Mouse (Mus musculus): Measurements from ENCODE around the gene Dpp8.
A peak's percentile ranks its signal among the peaks of the same experiment; 100 is the strongest.

Dpp8 gene

DNA sequence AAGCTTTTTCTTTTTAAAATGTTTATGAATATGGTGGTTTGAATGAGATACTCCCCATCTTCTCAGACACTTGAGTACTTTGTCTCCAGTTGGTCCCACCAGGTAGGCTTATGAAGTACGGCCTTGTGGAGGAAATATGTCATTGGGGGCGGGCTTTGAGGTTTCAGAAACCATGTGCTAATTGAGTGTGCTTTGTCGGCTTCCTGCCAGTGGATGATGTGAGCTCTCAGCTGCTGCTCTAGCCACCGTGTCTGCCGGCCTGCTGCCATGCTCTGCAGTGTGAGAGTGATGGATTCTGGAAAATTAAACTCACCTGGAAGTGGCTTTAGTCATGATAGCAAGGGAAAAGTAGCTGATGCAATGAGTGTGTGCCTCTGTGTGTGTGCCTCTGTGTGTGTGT, 55.3 kb downstream of the Dpp8 start:
- DNase-seq = no peak

DNA sequence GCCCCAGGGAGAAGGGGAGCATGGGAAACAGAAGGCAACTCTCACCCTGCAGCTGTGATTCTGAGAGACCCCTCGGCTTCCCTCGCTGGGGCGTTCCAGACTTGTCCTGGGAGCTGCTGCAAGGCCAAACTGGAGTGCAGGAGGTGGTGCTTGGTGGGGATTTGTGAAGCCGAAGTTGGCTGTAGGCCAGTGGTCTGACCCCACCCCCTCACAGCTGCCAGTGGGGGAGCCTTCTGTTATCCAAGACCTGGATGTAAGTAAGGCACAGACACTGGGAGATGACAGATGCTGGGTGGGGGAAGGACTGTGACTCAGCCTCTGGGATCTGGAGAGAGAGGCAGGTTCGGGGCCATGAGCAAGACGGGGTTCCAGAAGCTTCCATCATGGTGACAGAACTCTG, 62.0 kb downstream of the Dpp8 start:
- DNase-seq = no peak

- peak; percentile 24 for DNase-seq
These were observed 68.9 kb downstream of the Dpp8 start, which contains the start of gene Igdcc4 for GRCm38 (mm10) chr9:65100991-65101685. Gene Igdcc4 (plus strand): TSS chr9:65101486.

DNA sequence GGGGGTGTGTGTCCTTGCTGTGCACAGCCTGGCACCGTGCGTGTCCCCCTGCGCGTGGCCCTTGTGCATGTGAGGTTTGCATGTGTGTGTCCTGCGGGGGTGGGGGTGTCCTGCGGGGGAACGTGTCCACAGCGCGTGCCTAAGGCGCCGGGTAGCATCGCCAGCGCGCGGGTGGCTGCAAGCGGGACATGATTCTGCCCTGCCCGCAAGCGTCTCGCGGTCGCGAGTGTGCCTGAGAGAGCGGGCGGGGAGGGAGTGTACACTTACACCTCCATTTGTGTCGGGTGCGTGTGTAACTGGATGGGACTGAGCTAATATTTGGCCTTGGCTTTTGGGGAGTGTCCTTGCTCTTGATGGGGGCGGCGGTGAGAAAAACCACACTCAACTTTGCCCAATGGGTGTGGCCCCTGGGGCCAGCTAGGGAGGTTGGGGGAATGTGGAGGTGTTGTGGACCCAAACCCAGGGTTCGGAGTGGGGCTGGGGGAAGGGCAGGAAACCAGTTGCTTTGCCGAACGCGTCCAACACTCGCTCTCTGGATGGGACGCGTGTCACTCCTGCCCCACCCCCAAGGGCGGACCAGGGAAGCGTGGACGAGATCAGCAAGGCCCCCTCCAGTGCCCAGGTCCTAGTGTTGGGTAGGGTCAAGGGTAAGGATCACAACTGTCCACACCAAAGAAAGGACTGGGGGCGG, 69.6 kb downstream of the Dpp8 start:
- peak; percentile 40 for DNase-seq

DNA sequence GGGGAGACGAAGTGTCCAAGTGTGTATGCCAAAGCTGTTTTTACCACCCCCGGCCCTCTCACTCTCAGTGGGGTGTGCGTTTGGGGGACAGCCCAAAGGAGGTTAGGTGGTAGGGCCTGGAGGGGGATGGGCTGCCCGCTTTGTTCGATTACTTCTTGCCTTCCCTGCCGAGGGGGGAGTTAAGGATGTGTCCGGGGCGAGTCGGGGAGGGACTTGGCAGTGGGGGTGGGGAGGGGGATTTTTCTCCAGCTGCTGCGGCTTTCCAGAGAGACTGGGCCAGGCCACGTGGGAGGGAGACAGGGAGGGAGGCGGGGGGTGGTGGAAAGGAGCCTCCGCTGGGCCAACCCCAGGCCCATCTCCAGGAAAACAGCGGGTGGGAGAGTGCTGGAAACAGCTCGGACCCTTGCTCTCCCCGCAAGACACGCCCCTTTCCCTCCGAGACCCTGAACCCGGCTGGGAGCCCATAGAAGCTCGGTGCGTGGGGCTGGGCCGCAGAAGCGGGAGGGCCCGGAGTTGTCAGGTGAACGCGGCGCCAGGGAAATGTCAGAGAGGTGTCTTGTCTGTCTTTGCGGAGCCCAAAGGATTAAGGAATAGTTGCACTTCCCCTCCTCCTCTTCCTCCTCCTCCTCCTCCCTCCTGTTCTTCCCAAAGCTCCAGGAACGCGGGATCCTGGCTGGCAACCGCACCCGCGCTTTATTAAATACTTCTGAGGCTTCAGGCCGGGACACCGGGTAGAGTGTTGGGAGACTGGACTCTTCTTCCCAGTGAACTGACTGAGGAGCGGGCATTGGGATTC, 70.4 kb downstream of the Dpp8 start:
- peak; percentile 31 for DNase-seq

GRCm38 (mm10) chr9:65103173-65103752, 71.0 kb downstream of the Dpp8 start:
- no peak for DNase-seq

- no peak for DNase-seq
These were observed 74.6 kb downstream of the Dpp8 start for GRCm38 (mm10) chr9:65106821-65107220.

GRCm38 (mm10) chr9:65107893-65108292, 75.7 kb downstream of the Dpp8 start:
- DNase-seq = no peak

GRCm38 (mm10) chr9:65109132-65110072, 77.2 kb downstream of the Dpp8 start:
- peak; percentile 45 for DNase-seq

GRCm38 (mm10) chr9:65111698-65112097, 79.5 kb downstream of the Dpp8 start:
- DNase-seq = no peak

DNA sequence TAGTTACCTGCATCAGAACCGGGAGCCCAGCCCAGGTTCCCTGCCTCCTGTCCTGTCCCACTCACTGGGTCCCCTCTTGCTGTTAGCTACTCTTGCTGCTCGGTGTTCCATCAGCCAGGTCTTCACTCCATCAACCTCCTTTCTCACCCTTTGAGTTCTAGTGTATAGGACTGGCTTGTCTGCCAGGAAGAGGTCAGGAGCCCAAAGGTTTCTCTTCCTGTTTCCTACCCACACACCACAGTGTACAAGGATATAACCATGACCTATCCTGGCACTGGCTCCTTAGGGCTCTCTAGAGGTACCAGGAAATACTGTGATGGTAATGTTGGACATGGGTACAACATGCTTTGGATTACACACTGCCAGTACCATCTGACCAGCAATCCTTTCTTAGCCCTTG, 81.5 kb downstream of the Dpp8 start:
- no peak for DNase-seq

GRCm38 (mm10) chr9:65115891-65116290, 83.7 kb downstream of the Dpp8 start:
- DNase-seq = no peak

DNA sequence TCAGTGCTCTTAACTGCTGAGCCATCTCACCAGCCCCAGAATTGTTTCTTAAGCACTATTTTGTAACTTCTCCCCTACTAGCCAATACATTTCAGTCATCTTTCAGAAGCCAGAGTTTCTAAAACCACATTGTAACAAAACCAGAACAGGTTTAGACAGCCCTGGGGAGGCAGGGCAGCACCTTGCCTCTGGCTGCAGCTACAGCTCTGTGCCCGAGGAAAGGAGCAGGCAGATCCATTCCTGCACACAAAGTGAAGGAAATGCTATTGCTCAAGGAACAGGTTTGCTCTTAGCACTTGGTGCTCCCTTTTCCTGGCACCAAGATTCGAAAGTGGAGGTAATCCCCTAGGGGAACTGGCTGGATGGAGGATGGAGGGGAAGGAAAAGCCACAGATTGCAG, 85.3 kb downstream of the Dpp8 start:
- no peak for DNase-seq

GRCm38 (mm10) chr9:65120935-65121334, 88.7 kb downstream of the Dpp8 start:
- DNase-seq = peak; percentile 42

- DNase-seq = no peak
These were observed 90.3 kb downstream of the Dpp8 start for GRCm38 (mm10) chr9:65122545-65122944.

- DNase-seq = peak; percentile 49
These were observed 91.4 kb downstream of the Dpp8 start for GRCm38 (mm10) chr9:65123552-65124168.

DNA sequence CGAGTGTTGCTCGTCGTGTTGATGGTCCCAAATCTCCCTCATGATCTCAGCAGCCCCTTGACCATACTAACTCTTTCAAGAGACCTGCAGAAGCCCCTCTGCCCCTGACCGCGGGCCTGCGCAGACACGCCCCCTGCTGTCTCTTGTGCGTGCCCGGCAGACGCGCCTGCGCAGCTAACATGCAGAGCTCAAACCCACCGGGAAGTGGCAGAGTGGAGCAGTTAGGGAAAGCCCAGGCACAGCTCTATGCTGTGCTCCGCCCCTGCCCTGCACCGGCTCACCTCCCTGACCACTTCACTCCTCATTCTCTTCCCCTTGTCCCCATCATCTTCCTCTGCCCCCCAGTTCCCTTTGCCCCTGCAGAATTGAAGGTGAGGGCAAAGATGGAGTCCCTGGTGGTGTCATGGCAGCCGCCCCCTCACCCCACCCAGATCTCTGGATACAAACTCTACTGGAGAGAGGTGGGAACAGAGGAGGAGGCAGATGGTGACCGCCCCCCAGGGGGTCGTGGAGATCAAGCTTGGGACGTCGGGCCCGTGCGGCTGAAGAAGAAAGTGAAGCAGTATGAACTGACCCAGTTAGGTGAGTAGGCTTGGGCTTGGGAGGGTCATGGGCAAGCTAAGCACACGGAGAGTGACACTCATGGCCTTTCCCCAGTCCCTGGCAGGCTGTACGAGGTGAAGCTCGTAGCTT, 96.1 kb downstream of the Dpp8 start:
- DNase-seq = no peak

DNA sequence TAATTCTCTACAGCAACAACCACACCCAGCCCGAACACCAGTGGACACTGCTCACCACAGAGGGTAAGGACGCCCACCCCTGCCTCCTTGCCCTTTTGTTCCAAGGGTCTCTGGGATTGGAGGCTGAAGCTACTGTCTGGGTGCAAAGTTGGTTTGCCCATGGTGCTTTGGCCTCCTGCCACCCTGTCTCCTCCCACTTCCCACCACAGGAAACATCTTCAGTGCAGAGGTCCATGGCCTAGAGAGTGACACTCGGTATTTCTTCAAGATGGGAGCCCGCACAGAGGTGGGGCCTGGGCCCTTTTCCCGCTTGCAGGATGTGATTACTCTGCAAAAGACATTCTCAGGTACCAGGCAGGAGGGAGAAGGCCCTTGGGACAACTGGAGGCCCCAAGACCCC, 99.5 kb downstream of the Dpp8 start:
- no peak for DNase-seq

All from cerebellum, adult 11-12 months (tissue).